Mouse (Mus musculus): ENCODE measurements around the gene Thbs1. TPM values are rescaled to one million over a fixed set of nuclear protein-coding genes. Genes with fewer than 3 reads are reported as not detected.
"Not testable (repeated sequence)": the region's sequence is repeated elsewhere in the genome, so short reads cannot be mapped to it uniquely, and the experiment has no call there.

The Thbs1 gene
- polyA plus RNA-seq, 1 experiment from 2014 or later, result 85.5 TPM

GRCm38 (mm10) chr2:118147749-118148148 is 36.1 kb downstream of the Thbs1 start:
- 51% methylated on average over 3 of the region's 3 CpGs for WGBS
- ATAC-seq (replicated peaks; ENCODE audit: low FRiP score); H3K9me3 ChIP-seq (ENCODE audit: control insufficient read depth, low read length); H3K4me3 ChIP-seq (ENCODE audit: low read depth, low read length); H3K36me3 ChIP-seq (ENCODE audit: control insufficient read depth, insufficient read depth, low read length); H3K27me3 ChIP-seq (replicated peaks; ENCODE audit: control insufficient read depth, insufficient read depth, low read length); H3K27ac ChIP-seq (ENCODE audit: low read depth, low read length); H3K4me2 ChIP-seq; H3K9ac ChIP-seq (ENCODE audit: low read depth, low read length); DNase-seq (ENCODE audit: low spot score); H3K4me1 ChIP-seq (replicated peaks; ENCODE audit: control insufficient read depth, insufficient read depth, low read length): not testable (repeated sequence)

GRCm38 (mm10) chr2:118148321-118149142 is 36.9 kb downstream of the Thbs1 start:
- ATAC-seq (replicated peaks; ENCODE audit: low FRiP score) (no peak), DNase-seq (ENCODE audit: low spot score) (no peak)
- no peak overlapping the region for H3K27ac ChIP-seq (ENCODE audit: low read depth, low read length)

DNA sequence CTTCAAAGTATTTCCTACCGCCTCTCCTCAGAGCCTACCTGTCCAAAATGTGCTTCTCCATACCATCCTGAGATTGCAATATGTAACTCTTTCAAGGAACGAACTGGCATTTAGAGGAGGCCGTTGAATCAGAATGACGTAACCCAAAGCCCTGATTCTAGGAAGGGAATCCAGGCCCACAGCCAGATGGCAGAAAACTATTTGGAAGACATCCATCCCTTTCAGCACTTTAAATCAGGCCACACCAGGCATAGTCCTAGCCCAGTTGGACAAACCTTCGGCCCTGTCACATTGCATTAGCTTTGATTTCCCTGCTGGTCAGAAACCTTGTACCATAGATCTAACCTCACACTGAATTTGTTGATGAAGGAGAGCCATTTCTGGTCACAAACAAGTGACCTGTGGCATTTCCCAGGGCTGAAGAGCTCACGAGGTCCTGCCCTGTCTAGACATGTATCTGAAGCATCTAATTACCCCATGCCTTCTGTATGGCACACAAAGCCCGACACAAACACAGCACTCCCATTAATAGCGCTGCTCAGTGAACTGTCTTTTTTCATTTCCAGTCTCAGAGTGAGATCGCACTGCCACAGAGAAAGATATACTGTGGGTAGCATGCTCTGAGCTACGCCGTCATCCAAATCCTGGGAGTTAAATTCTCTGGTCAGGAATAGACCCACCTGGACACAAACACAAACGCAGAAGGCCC is 38.3 kb downstream of the Thbs1 start:
- Histone ChIP-seq H3K4me2 (no peak overlapping the region), H3K4me3 (ENCODE audit: low read depth, low read length) (no peak overlapping the region), H3K9ac (ENCODE audit: low read depth, low read length) (no peak overlapping the region), H3K9me3 (ENCODE audit: control insufficient read depth, low read length) (no peaks in the 10 kb centered on the region), H3K27ac (ENCODE audit: low read depth, low read length) (no peak overlapping the region), H3K27me3 (replicated peaks; ENCODE audit: control insufficient read depth, insufficient read depth, low read length) (no peaks in the 10 kb centered on the region), H3K36me3 (ENCODE audit: control insufficient read depth, insufficient read depth, low read length) (no peaks in the 10 kb centered on the region), H3K4me1 (replicated peaks; ENCODE audit: control insufficient read depth, insufficient read depth, low read length) (no peaks in the 10 kb centered on the region)
- ATAC-seq (replicated peaks; ENCODE audit: low FRiP score) (no peak), DNase-seq (ENCODE audit: low spot score) (no peak)
- 80% methylated on average over 12 of the region's 12 CpGs for WGBS

More at GRCm38 (mm10) chr2:118148321-118149142, 36.9 kb downstream of the Thbs1 start:
- no peak overlapping the region for H3K4me2 ChIP-seq
- no peaks in the 10 kb centered on the region for H3K27me3 ChIP-seq (replicated peaks; ENCODE audit: control insufficient read depth, insufficient read depth, low read length)
- no peak overlapping the region for H3K4me3 ChIP-seq (ENCODE audit: low read depth, low read length)
- WGBS, result 49% methylated on average over 4 of the region's 4 CpGs
- H3K4me1 ChIP-seq (replicated peaks; ENCODE audit: control insufficient read depth, insufficient read depth, low read length), result no peaks in the 10 kb centered on the region
- no peaks in the 10 kb centered on the region for H3K36me3 ChIP-seq (ENCODE audit: control insufficient read depth, insufficient read depth, low read length)
- no peak overlapping the region for H3K9ac ChIP-seq (ENCODE audit: low read depth, low read length)
- H3K9me3 ChIP-seq (ENCODE audit: control insufficient read depth, low read length), result no peaks in the 10 kb centered on the region

- H3K4me3 ChIP-seq (ENCODE audit: low read depth, low read length), result no peak overlapping the region
- DNase-seq (ENCODE audit: low spot score), result no peak
- H3K27me3 ChIP-seq (replicated peaks; ENCODE audit: control insufficient read depth, insufficient read depth, low read length), result no peaks in the 10 kb centered on the region
- H3K4me2 ChIP-seq, result no peak overlapping the region
- no peak for ATAC-seq (replicated peaks; ENCODE audit: low FRiP score)
- no peaks in the 10 kb centered on the region for H3K36me3 ChIP-seq (ENCODE audit: control insufficient read depth, insufficient read depth, low read length)
- no peaks in the 10 kb centered on the region; the same call in 1 of the 2 replicates for H3K4me1 ChIP-seq (replicated peaks; ENCODE audit: control insufficient read depth, insufficient read depth, low read length)
- WGBS, result 84% methylated on average over 3 of the region's 3 CpGs
- no peak overlapping the region for H3K9ac ChIP-seq (ENCODE audit: low read depth, low read length)
- H3K27ac ChIP-seq (ENCODE audit: low read depth, low read length), result no peak overlapping the region
- no peaks in the 10 kb centered on the region for H3K9me3 ChIP-seq (ENCODE audit: control insufficient read depth, low read length)
Observed at GRCm38 (mm10) chr2:118158095-118158494, 46.4 kb downstream of the Thbs1 start.

DNA sequence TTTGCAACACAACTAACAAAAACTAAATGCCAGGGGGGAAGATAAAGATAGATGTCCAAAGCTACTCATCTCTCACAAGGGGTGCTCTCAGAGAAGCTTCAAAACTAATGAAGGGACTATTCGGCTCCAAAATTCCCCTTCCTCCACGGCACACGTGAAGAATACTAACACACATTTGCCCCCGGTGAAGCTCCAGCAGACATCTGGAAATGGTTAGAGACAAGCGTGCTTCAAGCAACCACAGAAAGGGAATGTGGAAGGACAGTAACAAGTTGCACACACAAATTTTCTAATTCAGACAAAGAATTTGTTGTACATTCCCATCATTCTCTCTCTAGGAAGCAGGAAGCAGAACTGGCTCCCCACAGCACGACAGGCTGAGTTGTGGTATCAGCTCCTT is 47.5 kb downstream of the Thbs1 start:
- H3K4me2 ChIP-seq, result no peak overlapping the region
- ATAC-seq (replicated peaks; ENCODE audit: low FRiP score), result no peak

DNA sequence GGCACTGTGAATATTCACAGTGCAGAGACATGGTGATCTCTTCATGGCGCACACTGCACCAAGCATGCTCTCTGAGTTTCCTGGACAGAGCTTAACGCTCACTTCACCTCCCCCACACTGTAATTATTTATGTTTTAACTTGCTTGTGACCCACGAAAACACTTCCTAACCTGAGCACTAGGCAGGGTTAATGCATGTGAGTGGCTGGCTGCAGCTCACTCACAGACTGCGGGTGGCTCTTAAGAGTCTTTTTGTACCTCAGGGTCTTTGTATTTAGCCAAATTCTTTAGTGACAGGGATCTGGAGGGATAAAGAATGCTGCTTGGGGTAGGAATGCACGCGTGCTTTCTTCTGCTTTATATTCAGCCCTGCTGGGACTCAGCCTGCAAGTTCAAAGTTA is 48.9 kb downstream of the Thbs1 start:
- H3K9me3 ChIP-seq (ENCODE audit: control insufficient read depth, low read length), result no peaks in the 10 kb centered on the region
- H3K4me1 ChIP-seq (replicated peaks; ENCODE audit: control insufficient read depth, insufficient read depth, low read length), result no peaks in the 10 kb centered on the region; the same call in 1 of the 2 replicates
- 44% methylated on average over 6 of the region's 6 CpGs for WGBS
- H3K27me3 ChIP-seq (replicated peaks; ENCODE audit: control insufficient read depth, insufficient read depth, low read length), result no peaks in the 10 kb centered on the region
- no peak overlapping the region for H3K4me3 ChIP-seq (ENCODE audit: low read depth, low read length)
- no peak overlapping the region for H3K4me2 ChIP-seq
- DNase-seq (ENCODE audit: low spot score) (no peak), ATAC-seq (replicated peaks; ENCODE audit: low FRiP score) (no peak)
- no peak overlapping the region for H3K9ac ChIP-seq (ENCODE audit: low read depth, low read length)
- H3K27ac ChIP-seq (ENCODE audit: low read depth, low read length), result no peak overlapping the region
- H3K36me3 ChIP-seq (ENCODE audit: control insufficient read depth, insufficient read depth, low read length), result no peaks in the 10 kb centered on the region

More for the DNA sequence above, 47.5 kb downstream of the Thbs1 start:
- no peaks in the 10 kb centered on the region; the same call in 1 of the 2 replicates for H3K4me1 ChIP-seq (replicated peaks; ENCODE audit: control insufficient read depth, insufficient read depth, low read length)
- H3K36me3 ChIP-seq (ENCODE audit: control insufficient read depth, insufficient read depth, low read length), result no peaks in the 10 kb centered on the region
- no peak for DNase-seq (ENCODE audit: low spot score)
- WGBS, result 64% methylated on average over 6 of the region's 6 CpGs
- H3K27ac ChIP-seq (ENCODE audit: low read depth, low read length), result no peak overlapping the region
- H3K27me3 ChIP-seq (replicated peaks; ENCODE audit: control insufficient read depth, insufficient read depth, low read length), result no peaks in the 10 kb centered on the region
- no peak overlapping the region for H3K4me3 ChIP-seq (ENCODE audit: low read depth, low read length)
- H3K9ac ChIP-seq (ENCODE audit: low read depth, low read length), result no peak overlapping the region
- no peaks in the 10 kb centered on the region for H3K9me3 ChIP-seq (ENCODE audit: control insufficient read depth, low read length)

DNA sequence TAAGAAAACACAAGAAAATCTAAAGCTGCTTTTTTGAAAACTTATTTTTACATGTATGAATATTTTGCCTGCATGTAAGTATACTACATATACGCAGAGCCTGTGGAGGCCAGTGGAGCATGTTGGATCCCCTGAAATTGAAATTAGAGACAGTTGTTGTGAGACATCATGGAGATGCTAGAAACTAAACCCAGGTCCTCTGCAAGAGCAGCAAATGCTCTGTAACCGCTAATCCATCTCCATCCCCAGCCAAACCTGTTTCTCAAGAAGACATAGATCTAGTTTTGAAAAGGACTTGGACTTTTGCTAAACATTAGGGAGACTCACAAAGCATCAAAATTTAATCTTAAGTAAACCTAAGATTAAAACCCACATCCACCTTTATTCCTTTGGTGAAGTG is 49.3 kb downstream of the Thbs1 start:
- Histone ChIP-seq H3K36me3 (ENCODE audit: control insufficient read depth, insufficient read depth, low read length) (no peaks in the 10 kb centered on the region), H3K4me3 (ENCODE audit: low read depth, low read length) (no peak overlapping the region), H3K27me3 (replicated peaks; ENCODE audit: control insufficient read depth, insufficient read depth, low read length) (no peaks in the 10 kb centered on the region), H3K4me1 (replicated peaks; ENCODE audit: control insufficient read depth, insufficient read depth, low read length) (no peaks in the 10 kb centered on the region; the same call in 1 of the 2 replicates), H3K27ac (ENCODE audit: low read depth, low read length) (no peak overlapping the region), H3K9me3 (ENCODE audit: control insufficient read depth, low read length) (no peaks in the 10 kb centered on the region), H3K9ac (ENCODE audit: low read depth, low read length) (no peak overlapping the region), H3K4me2 (no peak overlapping the region)
- 84% methylated on average over 2 of the region's 2 CpGs for WGBS
- ATAC-seq (replicated peaks; ENCODE audit: low FRiP score), result no peak
- no peak for DNase-seq (ENCODE audit: low spot score)

DNA sequence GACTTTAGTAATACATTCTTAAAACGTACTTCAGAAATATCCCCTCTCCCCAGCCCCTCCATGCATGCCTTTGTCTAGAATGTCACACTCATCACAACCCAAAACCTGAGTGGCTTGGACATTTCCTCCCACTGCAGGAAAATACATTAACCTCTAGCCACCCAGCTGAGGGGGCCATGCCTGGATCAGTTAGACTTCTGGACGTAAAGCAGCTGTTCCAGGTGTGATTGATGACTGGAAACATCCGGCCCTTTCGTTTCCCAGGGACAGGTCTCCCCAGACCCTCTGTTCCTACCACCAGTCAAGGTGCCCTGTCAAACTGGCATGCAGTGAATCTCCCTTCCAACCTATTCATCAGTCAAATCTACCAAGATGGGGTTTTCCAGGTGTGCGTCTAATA is 50.8 kb downstream of the Thbs1 start:
- ATAC-seq (replicated peaks; ENCODE audit: low FRiP score) (no peak), DNase-seq (ENCODE audit: low spot score) (no peak)

More for the DNA sequence above, 50.8 kb downstream of the Thbs1 start:
- no peak overlapping the region for H3K4me2 ChIP-seq
- no peaks in the 10 kb centered on the region for H3K36me3 ChIP-seq (ENCODE audit: control insufficient read depth, insufficient read depth, low read length)
- H3K27ac ChIP-seq (ENCODE audit: low read depth, low read length), result no peak overlapping the region
- H3K27me3 ChIP-seq (replicated peaks; ENCODE audit: control insufficient read depth, insufficient read depth, low read length), result no peaks in the 10 kb centered on the region
- H3K9ac ChIP-seq (ENCODE audit: low read depth, low read length), result no peak overlapping the region
- H3K4me3 ChIP-seq (ENCODE audit: low read depth, low read length), result no peak overlapping the region
- no peaks in the 10 kb centered on the region; the same call in 1 of the 2 replicates for H3K4me1 ChIP-seq (replicated peaks; ENCODE audit: control insufficient read depth, insufficient read depth, low read length)
- no peaks in the 10 kb centered on the region for H3K9me3 ChIP-seq (ENCODE audit: control insufficient read depth, low read length)
- 65% methylated on average over 5 of the region's 5 CpGs for WGBS
